Mouse (Mus musculus) limb, embryonic 13.5 days (tissue): Measurements from ENCODE around the gene Mad1l1. TPM values are rescaled to one million over a fixed set of nuclear protein-coding genes. Genes with fewer than 3 reads are reported as not detected.

Experiments used
- ATAC-seq: fragments of 200-750 bp; cut with Nextera tagmentation; 2 replicates; pipeline ENCODE4 v1.8.0; 2017; ENCODE audit warnings: low read depth, moderate number of reproducible peaks, moderate TSS enrichment; ENCODE audit not compliant: low FRiP score
- H3K27ac ChIP-seq: fragments of 300-500 bp; sonication (generic); 2 replicates; pipeline ENCODE4 v1.5.1; 2015; ENCODE audit warnings: inconsistent platforms, mild to moderate bottlenecking, moderate library complexity
- H3K27me3 ChIP-seq: fragments of 300-500 bp; sonication (generic); 2 replicates; pipeline ENCODE4 v1.6.1; 2015; ENCODE audit warnings: mild to moderate bottlenecking, inconsistent platforms
- H3K36me3 ChIP-seq: fragments of 300-500 bp; sonication (generic); 2 replicates; pipeline ENCODE4 v1.6.1; 2015; ENCODE audit warnings: inconsistent platforms, mild to moderate bottlenecking, moderate library complexity
- H3K4me1 ChIP-seq: fragments of 300-500 bp; sonication (generic); 2 replicates; pipeline ENCODE4 v1.6.1; 2015; ENCODE audit warnings: inconsistent platforms
- H3K4me2 ChIP-seq: fragments of 300-500 bp; sonication (generic); replicated peaks from 2 replicates; pipeline ENCODE4 v1.6.1; 2015; ENCODE audit warnings: inconsistent platforms, mild to moderate bottlenecking, moderate library complexity
- H3K4me3 ChIP-seq: fragments of 300-500 bp; sonication (generic); 2 replicates; pipeline ENCODE4 v1.5.1; 2015; ENCODE audit warnings: moderate library complexity, mild to moderate bottlenecking, inconsistent platforms
- H3K9ac ChIP-seq: fragments of 300-500 bp; sonication (generic); 2 replicates; pipeline ENCODE4 v1.6.1; 2015; ENCODE audit warnings: mild to moderate bottlenecking, inconsistent platforms
- H3K9me3 ChIP-seq: fragments of 300-500 bp; sonication (generic); 2 replicates; pipeline ENCODE4 v1.6.1; 2016; ENCODE audit warnings: inconsistent platforms
- WGBS: fragments of 180-500 bp; shearing (Covaris S2); methylation state at CpG from one replicate; pipeline ENCODE4 v1.1.7; 2015; 5-methylcytosine and 5-hydroxymethylcytosine counted together
- polyA plus RNA-seq: library from polyadenylated mRNA; unstranded; fragments of >200 nt; fragmentation: Nextera tagmentation; extraction: Ambion mirVana; gene quantifications from 2 replicates; pipeline ENCODE4 v1.2.1, GENCODE M21; 2015

Gene Mad1l1
- polyA plus RNA-seq, 1 experiment from 2014 or later, result 52.6 TPM

DNA sequence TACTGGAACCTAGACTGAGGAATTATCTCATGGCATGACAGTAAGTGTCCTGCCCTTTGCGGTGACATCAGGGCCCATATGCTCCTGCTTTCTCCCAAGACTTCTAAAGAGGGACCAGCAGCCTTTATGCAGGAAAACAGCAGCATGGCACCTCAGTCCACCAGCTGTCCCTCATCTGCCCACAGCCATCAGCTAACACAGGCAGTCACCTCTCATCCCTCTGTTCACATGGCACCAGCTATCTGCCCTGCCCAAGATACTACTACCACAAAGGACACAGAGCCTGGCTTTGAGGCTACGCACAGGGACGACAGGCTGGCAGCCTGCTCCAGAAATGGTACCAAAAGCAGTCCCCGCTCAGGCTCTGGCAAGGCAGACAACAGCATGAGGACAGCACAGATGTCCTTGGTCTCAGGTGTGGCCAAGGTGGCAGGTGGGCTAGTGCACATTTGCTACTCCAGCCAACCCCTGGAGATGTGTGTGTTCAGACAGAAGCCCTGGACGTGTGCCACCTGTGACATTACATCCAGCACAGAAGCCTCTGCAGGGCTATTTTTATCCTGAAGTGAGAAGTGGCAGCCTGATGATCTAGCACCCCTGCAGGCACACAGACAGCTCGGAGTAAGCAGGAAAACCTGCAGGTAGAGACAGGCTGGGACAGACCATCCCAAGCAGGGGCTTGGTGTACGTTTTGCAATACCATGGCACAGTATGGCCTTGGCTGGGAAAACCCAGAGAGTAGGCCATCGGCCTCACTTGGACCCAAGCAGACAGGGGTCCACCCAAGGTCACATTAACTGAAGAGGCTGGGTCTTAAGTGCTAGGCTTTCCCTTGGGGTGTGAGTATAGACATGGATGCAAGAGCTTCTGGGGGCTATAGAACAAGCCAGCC, 185.4 kb downstream of the Mad1l1 start:
- no peaks in the 10 kb centered on the region for H3K27me3 ChIP-seq
- H3K4me2 ChIP-seq, result no peak overlapping the region
- no peak overlapping the region for H3K9ac ChIP-seq
- no peak overlapping the region for H3K27ac ChIP-seq
- H3K4me3 ChIP-seq, result no peak overlapping the region
- no peak for ATAC-seq
- no peaks in the 10 kb centered on the region for H3K9me3 ChIP-seq
- peaks cover 22% of the 10 kb centered on the region for H3K36me3 ChIP-seq
- H3K4me1 ChIP-seq, result peaks cover 16% of the 10 kb centered on the region
- 82% methylated on average over 8 of the region's 8 CpGs for WGBS

DNA sequence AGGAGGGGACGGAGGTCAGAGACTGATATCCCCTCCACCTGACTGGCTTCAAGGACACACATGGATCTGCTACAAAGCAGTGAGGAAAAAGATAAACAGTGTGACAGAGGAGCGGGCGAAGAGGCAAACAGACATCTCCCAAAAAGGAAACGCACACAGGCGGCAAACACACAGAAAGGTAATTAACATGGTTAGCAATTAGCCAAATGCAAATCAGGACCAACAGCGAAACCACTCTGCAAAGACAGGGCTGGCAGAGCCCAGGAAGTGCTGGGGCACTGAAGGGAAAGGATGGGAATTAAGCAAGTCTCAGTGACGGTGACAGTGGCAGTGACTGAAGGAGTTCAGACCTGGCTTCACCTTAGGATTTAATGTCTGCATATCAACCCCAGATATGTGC, 187.3 kb downstream of the Mad1l1 start:
- no peak for ATAC-seq
- no peak overlapping the region for H3K27ac ChIP-seq
- no peak overlapping the region for H3K4me3 ChIP-seq

GRCm38 (mm10) chr5:140128414-140128981, 192.9 kb downstream of the Mad1l1 start:
- Histone ChIP-seq H3K9ac (0 out of 2 replicates have a peak overlapping the region, but pooled peaks have one; percentile 25), H3K4me1 (peaks cover 30% of the 10 kb centered on the region), H3K4me3 (no peak overlapping the region), H3K27ac (peak overlapping the region; percentile 73), H3K36me3 (peaks cover 11% of the 10 kb centered on the region; the same call in 1 of the 2 replicates), H3K27me3 (no peaks in the 10 kb centered on the region), H3K4me2 (peak overlapping the region; percentile 34), H3K9me3 (no peaks in the 10 kb centered on the region)
- peak; percentile 67 for ATAC-seq
- WGBS, result 15% methylated on average over 9 of the region's 9 CpGs

More for the DNA sequence above, 187.3 kb downstream of the Mad1l1 start:
- Histone ChIP-seq H3K4me2 (no peak overlapping the region), H3K9ac (no peak overlapping the region), H3K9me3 (no peaks in the 10 kb centered on the region), H3K27me3 (no peaks in the 10 kb centered on the region), H3K4me1 (peaks cover 29% of the 10 kb centered on the region), H3K36me3 (peaks cover 22% of the 10 kb centered on the region)
- WGBS, result 93% methylated on average over 7 of the region's 7 CpGs

DNA sequence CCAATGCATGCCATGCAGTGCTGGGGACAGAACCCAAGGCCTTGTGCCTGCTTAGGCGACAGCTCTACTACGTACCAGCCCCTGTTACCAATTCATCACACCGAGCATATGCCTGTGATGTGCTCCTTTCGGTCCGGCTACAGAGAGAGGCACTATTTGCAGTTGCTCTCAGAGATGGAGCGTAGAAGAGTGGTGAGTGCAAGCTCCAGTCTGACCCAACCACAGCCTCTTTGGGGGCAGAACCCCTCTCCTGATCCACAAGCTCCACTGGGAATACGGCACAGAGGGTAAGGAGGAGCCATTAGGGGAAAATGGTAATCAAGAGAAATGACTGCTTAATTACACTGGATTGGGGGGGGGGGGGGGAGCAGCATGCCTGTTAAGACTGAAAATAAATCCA, 193.4 kb downstream of the Mad1l1 start:
- 34% methylated on average over 7 of the region's 7 CpGs for WGBS
- H3K4me1 ChIP-seq, result peaks cover 33% of the 10 kb centered on the region
- no peak overlapping the region for H3K4me3 ChIP-seq
- H3K36me3 ChIP-seq, result peaks cover 7% of the 10 kb centered on the region; the same call in 1 of the 2 replicates
- no peaks in the 10 kb centered on the region for H3K27me3 ChIP-seq
- no peak overlapping the region for H3K9ac ChIP-seq
- H3K4me2 ChIP-seq, result peak overlapping the region; percentile 34
- H3K27ac ChIP-seq, result peak overlapping the region; percentile 15; the same call in 1 of the 2 replicates
- ATAC-seq, result peak; percentile 45; the same call in 1 of the 2 replicates
- H3K9me3 ChIP-seq, result no peaks in the 10 kb centered on the region

- H3K4me2 ChIP-seq, result no peak overlapping the region
- no peaks in the 10 kb centered on the region for H3K36me3 ChIP-seq
- ATAC-seq, result no peak
- H3K4me3 ChIP-seq, result no peak overlapping the region
- H3K27me3 ChIP-seq, result no peaks in the 10 kb centered on the region
- H3K9me3 ChIP-seq, result no peaks in the 10 kb centered on the region
- 89% methylated on average over 1 of the region's 1 CpGs for WGBS
- H3K4me1 ChIP-seq, result peaks cover 40% of the 10 kb centered on the region
- H3K9ac ChIP-seq, result no peak overlapping the region
- H3K27ac ChIP-seq, result no peak overlapping the region
Observed at GRCm38 (mm10) chr5:140124626-140125025, 196.7 kb downstream of the Mad1l1 start.

DNA sequence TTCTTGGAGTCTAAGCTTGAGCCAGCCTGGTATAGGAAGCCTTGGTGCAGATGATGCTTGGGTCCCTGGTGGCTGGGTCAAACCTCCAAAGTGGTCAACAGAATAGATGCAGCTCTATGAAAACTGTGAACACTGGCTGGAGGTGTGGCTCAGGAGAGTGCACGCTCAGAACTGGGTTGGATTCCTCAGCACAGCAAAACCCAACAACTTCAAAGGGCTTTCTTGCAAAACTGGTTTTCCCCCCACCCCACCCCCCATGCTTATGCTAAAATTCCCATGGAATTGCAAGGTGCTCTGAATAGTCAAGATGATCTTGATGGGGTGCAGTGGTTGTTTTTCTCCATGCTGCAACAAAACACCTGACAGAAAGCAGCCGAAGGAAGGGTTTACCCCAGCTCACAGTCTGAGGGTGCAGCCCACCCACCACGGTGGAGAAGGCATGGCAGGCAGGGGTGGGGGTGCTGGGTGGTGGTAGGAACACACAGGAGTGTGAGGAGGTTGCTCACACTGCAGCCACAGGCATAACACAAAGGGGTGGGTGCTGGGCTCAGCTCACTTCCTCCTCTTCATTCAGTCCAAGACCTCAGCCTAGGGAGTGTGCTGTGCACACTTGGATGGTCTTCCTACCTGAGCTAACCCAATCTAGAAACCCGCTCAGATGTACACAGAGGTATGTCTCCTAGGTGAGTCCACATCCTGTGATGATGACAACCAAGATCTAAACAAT, 197.5 kb downstream of the Mad1l1 start:
- H3K27ac ChIP-seq, result no peak overlapping the region
- ATAC-seq, result no peak

DNA sequence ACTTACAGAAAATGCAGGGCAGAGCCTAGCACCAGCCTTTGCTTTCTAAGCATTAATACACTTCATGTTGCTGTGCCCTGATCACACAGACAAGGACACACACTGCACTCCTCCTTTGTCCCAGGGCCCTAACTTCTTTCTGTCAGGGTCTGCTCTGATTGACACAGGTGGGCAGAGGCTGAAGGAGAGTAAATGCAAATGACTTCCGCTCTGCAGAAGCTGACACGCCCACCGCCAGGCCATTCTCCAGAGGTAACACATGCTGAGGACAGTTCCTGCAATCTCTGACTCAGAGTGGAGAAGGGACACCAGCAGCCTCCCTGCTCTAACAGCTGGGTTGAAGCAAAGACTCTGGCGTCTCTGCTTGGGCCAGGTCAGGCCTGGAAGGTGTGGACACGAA, 198.2 kb downstream of the Mad1l1 start:
- WGBS, result 39% methylated on average over 5 of the region's 5 CpGs
- no peak overlapping the region for H3K27ac ChIP-seq
- H3K4me3 ChIP-seq, result no peak overlapping the region

More for the DNA sequence above, 197.5 kb downstream of the Mad1l1 start:
- H3K27me3 ChIP-seq, result no peaks in the 10 kb centered on the region
- H3K36me3 ChIP-seq, result no peaks in the 10 kb centered on the region
- H3K4me1 ChIP-seq, result peaks cover 32% of the 10 kb centered on the region
- no peak overlapping the region for H3K9ac ChIP-seq
- 0 out of 2 replicates have a peak overlapping the region, but pooled peaks have one; percentile 5 for H3K4me2 ChIP-seq
- WGBS, result 54% methylated on average over 4 of the region's 4 CpGs
- no peak overlapping the region for H3K4me3 ChIP-seq
- no peaks in the 10 kb centered on the region for H3K9me3 ChIP-seq

GRCm38 (mm10) chr5:140121966-140122365, 199.4 kb downstream of the Mad1l1 start:
- Histone ChIP-seq H3K36me3 (peaks cover 2% of the 10 kb centered on the region), H3K4me3 (no peak overlapping the region), H3K27ac (no peak overlapping the region), H3K9ac (no peak overlapping the region), H3K27me3 (no peaks in the 10 kb centered on the region), H3K4me1 (peaks cover 19% of the 10 kb centered on the region), H3K4me2 (no peak overlapping the region), H3K9me3 (no peaks in the 10 kb centered on the region)
- WGBS, result 77% methylated on average over 3 of the region's 3 CpGs
- ATAC-seq, result no peak

More for the DNA sequence above, 198.2 kb downstream of the Mad1l1 start:
- no peak overlapping the region for H3K9ac ChIP-seq
- no peaks in the 10 kb centered on the region for H3K27me3 ChIP-seq
- 0 out of 2 replicates have a peak overlapping the region, but pooled peaks have one; percentile 5 for H3K4me2 ChIP-seq
- no peak for ATAC-seq
- H3K36me3 ChIP-seq, result no peaks in the 10 kb centered on the region
- no peaks in the 10 kb centered on the region for H3K9me3 ChIP-seq
- H3K4me1 ChIP-seq, result peaks cover 25% of the 10 kb centered on the region

- no peak for ATAC-seq
- Histone ChIP-seq H3K9ac (no peak overlapping the region), H3K4me2 (no peak overlapping the region), H3K27me3 (no peaks in the 10 kb centered on the region), H3K36me3 (peaks cover 15% of the 10 kb centered on the region), H3K4me1 (peaks cover 34% of the 10 kb centered on the region), H3K4me3 (no peak overlapping the region), H3K9me3 (no peaks in the 10 kb centered on the region), H3K27ac (no peak overlapping the region)
- 92% methylated on average over 3 of the region's 3 CpGs for WGBS
Observed at GRCm38 (mm10) chr5:140118921-140119320, 202.4 kb downstream of the Mad1l1 start.

- Histone ChIP-seq H3K36me3 (peaks cover 19% of the 10 kb centered on the region), H3K4me3 (no peak overlapping the region), H3K9ac (no peak overlapping the region), H3K4me2 (no peak overlapping the region), H3K27ac (no peak overlapping the region), H3K27me3 (no peaks in the 10 kb centered on the region), H3K4me1 (peaks cover 29% of the 10 kb centered on the region), H3K9me3 (no peaks in the 10 kb centered on the region)
- ATAC-seq, result no peak
Observed at GRCm38 (mm10) chr5:140117968-140118367, 203.4 kb downstream of the Mad1l1 start.

GRCm38 (mm10) chr5:140115434-140116271, 205.7 kb downstream of the Mad1l1 start:
- no peak for ATAC-seq
- no peaks in the 10 kb centered on the region for H3K27me3 ChIP-seq
- no peak overlapping the region for H3K4me3 ChIP-seq
- H3K9me3 ChIP-seq, result no peaks in the 10 kb centered on the region
- H3K4me2 ChIP-seq, result no peak overlapping the region
- WGBS, result 28% methylated on average over 8 of the region's 8 CpGs
- peak overlapping the region; percentile 10; the same call in 1 of the 2 replicates for H3K27ac ChIP-seq
- H3K36me3 ChIP-seq, result peaks cover 29% of the 10 kb centered on the region
- H3K4me1 ChIP-seq, result peaks cover 15% of the 10 kb centered on the region
- no peak overlapping the region for H3K9ac ChIP-seq
